Mouse (Mus musculus) kidney, postnatal 36 days (tissue): Measurements from ENCODE around the gene Sh3gl1.

Experiments
- DNase-seq, 2 experiments: peaks; one replicate each; pipeline ENCODE4 v3.0.0; 2021 to 2022; ENCODE audit warnings: mixed read lengths in 2 of 2

The Sh3gl1 gene

DNA sequence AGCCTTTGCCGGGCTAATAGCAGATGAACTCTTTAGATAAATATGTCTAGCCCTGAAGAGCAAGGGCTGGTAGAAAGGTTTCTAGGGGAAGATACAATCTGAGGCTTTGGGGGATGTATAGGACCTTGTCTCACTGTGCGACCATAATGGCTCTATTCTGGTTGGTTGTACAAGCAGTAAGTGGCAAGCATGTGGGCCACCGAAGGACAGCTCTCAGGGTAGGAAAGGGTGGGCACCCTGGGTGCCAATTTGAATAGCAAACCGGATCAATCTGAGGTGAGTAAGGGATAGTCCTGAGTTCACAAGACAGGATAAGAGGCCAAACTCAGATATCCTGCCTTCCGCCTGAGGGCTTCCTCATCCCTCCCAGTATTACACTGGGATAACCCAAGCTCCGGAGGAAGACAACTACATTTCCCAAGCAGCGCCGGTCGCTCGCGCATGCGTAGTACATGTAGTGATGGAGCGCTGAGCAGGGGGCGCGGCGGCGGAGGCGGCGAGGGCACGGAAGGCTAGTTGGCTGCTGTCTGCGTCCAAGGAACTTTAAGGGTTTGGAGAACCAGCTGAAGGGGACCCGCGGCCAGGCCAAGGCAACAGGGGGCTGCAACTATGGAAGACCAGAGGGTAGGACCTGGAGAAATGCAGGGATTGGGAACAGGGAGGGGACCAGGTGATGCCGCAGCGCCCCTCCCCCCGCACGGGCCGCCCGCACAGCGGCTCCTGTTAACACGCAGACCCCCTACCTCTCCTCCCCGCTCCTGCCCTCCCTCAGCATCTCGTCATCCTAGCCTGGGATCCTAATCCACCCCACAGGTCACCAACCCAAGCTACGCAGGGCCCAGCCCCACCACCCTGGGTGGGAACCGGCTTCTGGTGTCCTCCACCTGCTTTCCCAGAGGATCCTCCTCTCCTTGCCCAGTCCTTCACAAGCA lies 50.1 kb downstream of the Sh3gl1 start, which contains the start of gene Fsd1:
TSS of gene Fsd1 (plus strand) at position 480 of the 932 bp plus-strand sequence.
- peak in 1 of 2 experiments; percentile 59 for DNase-seq

DNA sequence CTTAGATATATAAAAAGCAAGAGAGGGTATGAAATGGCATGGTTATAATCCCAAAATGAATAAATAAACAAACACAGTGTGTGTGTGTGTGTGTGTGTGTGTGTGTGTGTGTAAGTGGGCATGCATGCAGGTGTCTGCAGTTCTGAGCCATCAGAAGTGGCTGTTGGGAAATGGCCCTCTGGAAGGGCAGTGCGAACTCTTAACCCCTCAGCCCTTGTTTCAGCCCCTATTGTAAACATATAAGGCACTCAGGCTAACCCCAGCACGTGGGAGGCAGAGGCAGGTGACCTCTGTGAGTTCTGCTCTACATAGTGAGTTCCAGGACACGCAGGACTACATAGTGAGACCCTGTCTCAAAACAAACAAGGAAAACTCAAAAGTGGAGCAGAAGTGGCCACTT lies 59.1 kb downstream of the Sh3gl1 start:
- DNase-seq = no peak

- DNase-seq = peak; percentile 78 to 92
Observed at GRCm38 (mm10) chr17:55976255-55976862, 60.1 kb downstream of the Sh3gl1 start.

DNA sequence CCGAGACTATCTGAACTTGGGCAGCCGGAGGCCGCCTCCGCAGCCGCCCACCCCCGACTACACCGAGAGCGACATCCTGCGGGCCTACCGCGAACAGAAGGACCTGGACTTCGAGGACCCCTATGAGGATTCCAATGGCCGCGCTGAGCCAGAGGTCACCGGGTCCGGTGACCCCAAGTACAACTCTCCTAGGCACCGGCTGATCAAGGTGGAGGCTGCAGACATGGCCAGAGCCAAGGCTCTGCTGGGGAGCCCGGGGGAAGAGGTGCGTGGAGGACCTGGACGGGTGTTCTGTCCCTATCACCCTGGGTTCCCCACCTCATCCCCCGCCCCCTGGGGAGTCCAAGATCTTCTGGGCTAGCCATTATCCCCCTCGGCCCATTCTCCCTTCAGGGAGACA lies 65.0 kb downstream of the Sh3gl1 start:
- DNase-seq = no peak

DNA sequence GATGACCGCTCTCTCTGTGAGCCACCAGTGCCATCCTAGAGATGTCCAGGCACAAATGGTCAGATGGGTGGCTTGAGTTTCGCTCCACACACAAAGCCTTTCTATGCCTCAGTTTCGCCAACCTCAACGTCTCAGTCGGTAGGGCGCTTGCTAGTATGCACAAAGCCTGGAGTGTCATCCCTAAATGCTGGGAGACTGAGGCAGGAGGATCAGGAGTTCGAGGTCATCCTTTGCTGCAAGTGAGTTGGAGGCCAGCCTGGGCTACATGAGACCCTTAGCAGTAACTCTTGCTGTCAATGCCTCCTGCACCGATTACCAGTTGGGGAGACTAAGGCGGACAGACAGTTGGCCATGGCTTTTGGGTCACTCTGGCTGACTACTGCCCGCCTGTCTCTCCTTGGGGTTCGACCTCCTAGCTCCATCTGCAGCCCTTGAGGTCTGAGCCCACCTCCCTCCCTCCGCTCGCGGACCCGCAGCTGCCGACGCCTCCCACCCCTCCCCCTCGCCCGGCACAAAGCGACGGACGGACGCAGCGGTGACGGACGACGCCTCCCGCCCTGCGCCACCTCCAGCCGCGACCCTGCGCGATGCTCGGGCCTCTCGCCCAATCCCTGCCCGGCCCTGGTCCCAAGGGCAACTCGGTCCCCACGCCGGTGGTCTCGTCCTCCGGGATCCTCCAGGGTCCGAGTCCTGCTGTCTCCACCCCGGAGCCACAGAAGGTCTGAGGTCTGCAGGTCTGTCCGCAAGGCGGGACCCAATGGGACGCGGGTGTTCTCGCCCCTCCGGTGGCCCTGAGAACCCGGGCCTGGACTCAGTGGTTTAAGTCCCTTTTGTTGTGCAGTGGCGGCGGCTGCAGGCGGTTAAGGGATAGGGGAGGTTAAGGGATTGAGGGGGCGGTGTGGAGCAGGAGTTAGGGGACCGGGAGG lies 66.2 kb downstream of the Sh3gl1 start, which contains the start of gene Shd:
TSS of gene Shd (plus strand) at position 502 of the 926 bp plus-strand sequence.
- peak in 1 of 2 experiments; percentile 48 for DNase-seq

DNA sequence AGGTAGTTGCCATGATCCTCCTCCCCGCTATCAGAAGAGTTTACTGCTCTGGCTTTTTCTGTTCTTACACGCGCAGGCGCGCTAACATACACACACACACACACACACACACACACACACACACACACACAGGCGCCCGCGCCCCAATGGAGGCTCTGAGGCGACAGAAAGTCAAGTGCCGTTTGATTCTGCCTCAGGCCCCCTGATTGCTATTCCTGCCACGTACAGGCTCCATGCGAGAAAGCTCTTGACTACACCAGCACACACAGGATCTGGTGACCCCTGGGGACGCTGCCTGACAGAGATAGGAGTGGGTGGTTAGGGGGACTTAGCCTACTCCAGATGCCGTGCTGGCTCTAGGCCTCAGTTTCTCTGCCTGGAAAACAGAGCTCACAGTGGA lies 66.9 kb downstream of the Sh3gl1 start:
- peak; percentile 62 for DNase-seq

DNA sequence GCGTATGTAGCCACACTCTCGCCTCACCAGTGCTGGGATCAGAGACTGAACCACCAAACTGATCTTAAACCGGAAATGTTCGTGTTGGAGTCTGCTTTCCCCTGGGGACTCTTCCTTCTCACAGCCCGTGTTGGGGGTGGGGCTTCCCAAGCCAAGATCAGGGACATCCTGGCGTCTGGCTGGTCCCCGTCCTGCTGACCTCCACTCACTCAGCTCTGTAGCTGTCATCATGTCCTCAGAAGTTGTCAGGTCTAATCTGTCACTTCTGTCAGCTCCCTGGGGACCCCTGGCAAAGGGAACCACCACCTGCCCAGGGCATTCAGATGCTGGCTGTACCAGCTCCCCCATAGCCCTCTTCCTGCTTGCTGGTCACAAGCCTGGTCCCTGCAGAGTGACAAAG lies 68.2 kb downstream of the Sh3gl1 start:
- DNase-seq = peak; percentile 50 to 63

DNA sequence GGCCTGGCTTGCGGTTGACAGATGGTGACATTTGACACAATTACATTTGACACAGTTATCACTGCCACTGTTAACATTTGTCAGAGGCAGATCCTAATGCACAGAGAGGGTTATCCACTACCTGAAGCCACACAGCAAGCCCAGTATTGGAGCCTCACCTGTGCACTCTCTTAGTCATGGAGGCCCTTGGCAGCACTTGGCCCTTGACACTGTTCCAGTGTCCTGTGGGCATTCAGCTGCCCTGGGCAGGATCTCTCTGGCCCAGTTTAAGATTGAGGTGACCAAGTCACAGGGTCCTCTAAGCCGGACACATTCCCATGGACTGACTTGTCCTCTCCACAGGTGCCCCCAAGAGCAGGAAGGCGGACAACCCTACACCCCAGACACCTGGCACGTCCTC lies 69.2 kb downstream of the Sh3gl1 start:
- DNase-seq = no peak
